Mouse (Mus musculus) brain, embryonic 14.5 days (tissue): ENCODE results near the gene Wwox.

Experiments used
- CTCF ChIP-seq: fragments of 200-500 bp; IDR thresholded peaks from 2 replicates; pipeline ENCODE4 v1.5.1; 2012; ENCODE audit warnings: inconsistent platforms, mild to moderate bottlenecking, moderate library complexity, borderline replicate concordance; ENCODE audit not compliant: insufficient read depth, insufficient read length; ENCODE audit errors: extremely low read depth
- POLR2A ChIP-seq: fragments of 200-500 bp; IDR thresholded peaks from 2 replicates; pipeline ENCODE4 v1.6.1; 2012; ENCODE audit warnings: mild to moderate bottlenecking, inconsistent platforms, borderline replicate concordance; ENCODE audit not compliant: poor library complexity, insufficient read depth, insufficient read length, severe bottlenecking; ENCODE audit errors: extremely low read depth

DNA sequence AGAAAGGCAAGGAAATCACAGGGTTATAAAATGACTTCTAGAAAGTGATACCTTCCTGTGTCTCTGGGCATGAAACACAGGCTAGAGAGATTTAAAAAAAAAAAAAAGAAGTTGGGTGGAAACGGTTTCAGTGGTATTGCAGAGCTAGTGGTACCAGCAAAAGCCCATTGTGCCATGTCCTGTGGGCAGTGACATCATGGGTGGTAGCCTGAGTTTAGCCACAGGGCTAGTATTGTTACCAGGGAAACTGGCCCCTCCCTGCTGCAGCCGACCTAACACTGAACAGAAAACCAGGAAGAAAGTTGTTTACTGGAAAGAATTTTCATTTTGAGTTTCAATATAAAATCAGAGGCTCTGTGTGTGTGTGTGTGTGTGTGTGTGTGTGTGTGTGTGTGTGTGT lies 836.8 kb downstream of the Wwox start:
- TF ChIP-seq CTCF: no peak
- TF ChIP-seq POLR2A: no peak
